Mouse (Mus musculus): ENCODE measurements around the gene Sgms2.

Sgms2 gene

GRCm38 (mm10) chr3:131291890-131292289 is 199.3 kb downstream of the Sgms2 start:
- in situ Hi-C loops (cut with MboI; ENCODE audit: low pct_unique_long_range_greater_than_20kb in 1 of 2, low sequenced_read_pairs in 2 of 2, unreplicated experiment in 1 of 2): no loop called here

GRCm38 (mm10) chr3:131274151-131274550 is 217.1 kb downstream of the Sgms2 start:
- in situ Hi-C loops (cut with MboI; ENCODE audit: low pct_unique_long_range_greater_than_20kb in 1 of 2, low sequenced_read_pairs in 2 of 2, unreplicated experiment in 1 of 2): no loop called here

GRCm38 (mm10) chr3:131272374-131273100 is 218.7 kb downstream of the Sgms2 start:
- in situ Hi-C loops (cut with MboI; ENCODE audit: low pct_unique_long_range_greater_than_20kb in 1 of 2, low sequenced_read_pairs in 2 of 2, unreplicated experiment in 1 of 2): no loop called here

GRCm38 (mm10) chr3:131271559-131272373 is 219.4 kb downstream of the Sgms2 start, which contains the start of gene Hadh:
Gene Hadh, minus strand, starts transcription at chr3:131272101.
- in situ Hi-C loops (cut with MboI; ENCODE audit: low pct_unique_long_range_greater_than_20kb in 1 of 2, low sequenced_read_pairs in 2 of 2, unreplicated experiment in 1 of 2): no loop called here

GRCm38 (mm10) chr3:131271157-131271556 is 220.1 kb downstream of the Sgms2 start:
- in situ Hi-C loops (cut with MboI; ENCODE audit: low pct_unique_long_range_greater_than_20kb in 1 of 2, low sequenced_read_pairs in 2 of 2, unreplicated experiment in 1 of 2): no loop called here

GRCm38 (mm10) chr3:131270381-131270780 is 220.8 kb downstream of the Sgms2 start:
- in situ Hi-C loops (cut with MboI; ENCODE audit: low pct_unique_long_range_greater_than_20kb in 1 of 2, low sequenced_read_pairs in 2 of 2, unreplicated experiment in 1 of 2): no loop called here
